Mouse (Mus musculus) olfactory bulb, adult 2 months (tissue): Measurements from ENCODE around the gene Rnf215.

Experiments used
- CTCF ChIP-seq: fragments of 200-500 bp; IDR thresholded peaks from 2 replicates; pipeline ENCODE4 v1.5.1; 2012; ENCODE audit warnings: low read depth, mild to moderate bottlenecking, low read length, moderate library complexity; ENCODE audit not compliant: insufficient read depth
- POLR2A ChIP-seq: fragments of 200-500 bp; IDR thresholded peaks from 2 replicates; pipeline ENCODE4 v1.6.1; 2012; ENCODE audit warnings: mild to moderate bottlenecking, low read depth, low read length, moderate library complexity; ENCODE audit not compliant: insufficient read depth

GRCm38 (mm10) chr11:4099447-4099846 is 35.6 kb upstream of the Rnf215 start:
- no peak for TF ChIP-seq POLR2A
- TF ChIP-seq CTCF: no peak
